ENCODE assay signal across 30 mouse cellular contexts in genomic region chr13:18013205-18013604, GRCm38 (mm10). TPM values are rescaled to one million over a fixed set of nuclear protein-coding genes. Genes with fewer than 3 reads are reported as not detected.
DNase-seq lines count a peak whose midpoint lies in the region; ATAC-seq lines count a peak whose summit lies in the region.
"Had no signal": no experiment of that assay in that cellular context is flagged by ENCODE, and none has a peak within 500 bp of the region (broad histone marks: within the 10 kb centered on the region; RNA-seq: fewer than 3 reads in every experiment).

No protein-coding gene starts in this region.

- no peak overlapping the region for H3K9ac ChIP-seq in neural tube, embryonic 13.5 days
- H3K9ac ChIP-seq: embryonic facial prominence, embryonic 12.5 days; hindbrain, embryonic 14.5 days; limb, embryonic 15.5 days; liver, embryonic 13.5 days; midbrain, embryonic 13.5 days had no signal

- peak; percentile 56 for ATAC-seq in neural tube, embryonic 13.5 days (ENCODE audit: low read depth)
- ATAC-seq: forebrain, embryonic 14.5 days; intestine, postnatal 0 days; lung, postnatal 0 days; midbrain, embryonic 13.5 days had no signal

- no peaks in the 10 kb centered on the region for H3K27me3 ChIP-seq in neural tube, embryonic 13.5 days
- H3K27me3 ChIP-seq: embryonic facial prominence, embryonic 12.5 days; limb, embryonic 15.5 days; liver, embryonic 13.5 days; midbrain, embryonic 13.5 days had no signal

- WGBS in neural tube, embryonic 13.5 days: 60% methylated on average over 6 of the region's 6 CpGs

- no peak overlapping the region for H3K4me2 ChIP-seq in neural tube, embryonic 13.5 days
- H3K4me2 ChIP-seq: embryonic facial prominence, embryonic 12.5 days; heart, embryonic 11.5 days; hindbrain, embryonic 14.5 days; limb, embryonic 15.5 days; liver, embryonic 13.5 days; midbrain, embryonic 13.5 days had no signal

- peak; percentile 3 to 15 for DNase-seq in layer of hippocampus, adult 18-20 months (ENCODE audit: low spot score in 2 of 2)
- DNase-seq in layer of hippocampus, postnatal 14 days (ENCODE audit: low spot score in 2 of 2): no peak
- DNase-seq in neural tube, embryonic 10.5 days (ENCODE audit: extremely low spot score, low spot score): no peak
- peak; percentile 13 to 51 for DNase-seq in frontal cortex, postnatal 36 days (ENCODE audit: low spot score in 2 of 2)
- DNase-seq in telencephalon, adult 2 months (ENCODE audit: low read depth, low spot score): peak; percentile 44
- no peak for DNase-seq in gastrocnemius, postnatal 25 days
- DNase-seq: adrenal gland, postnatal 10 days; cerebellum, adult 11 months; cerebellum, adult 9-10 months; embryo, embryonic 11 days; gastrocnemius, postnatal 14 days; heart, adult 11 months; heart, postnatal 4 days; kidney, adult 9 months; kidney, postnatal 10 days; liver, embryonic 13.5 days; lung, adult 18-20 months; lung, postnatal 4 days; thymus, postnatal 4 days had no signal

- no peak overlapping the region for H3K27ac ChIP-seq in neural tube, embryonic 13.5 days (replicated peaks)
- H3K27ac ChIP-seq: embryonic facial prominence, embryonic 12.5 days; hindbrain, embryonic 14.5 days; limb, embryonic 15.5 days; liver, embryonic 13.5 days; midbrain, embryonic 13.5 days had no signal

- H3K4me3 ChIP-seq in neural tube, embryonic 13.5 days: no peak overlapping the region
- H3K4me3 ChIP-seq: embryonic facial prominence, embryonic 12.5 days; limb, embryonic 15.5 days; liver, embryonic 13.5 days; megakaryocyte, embryonic 14.5 days; midbrain, embryonic 13.5 days had no signal

- no peaks in the 10 kb centered on the region for H3K4me1 ChIP-seq in neural tube, embryonic 13.5 days (replicated peaks)
- H3K4me1 ChIP-seq: embryonic facial prominence, embryonic 12.5 days; limb, embryonic 15.5 days; liver, embryonic 13.5 days; megakaryocyte, embryonic 14.5 days; midbrain, embryonic 13.5 days had no signal

- H3K9me3 ChIP-seq in neural tube, embryonic 13.5 days: no peaks in the 10 kb centered on the region
- H3K9me3 ChIP-seq: embryonic facial prominence, embryonic 12.5 days; G1E; limb, embryonic 15.5 days; liver, embryonic 13.5 days; midbrain, embryonic 13.5 days had no signal

- H3K36me3 ChIP-seq in neural tube, embryonic 13.5 days: no peaks in the 10 kb centered on the region
- H3K36me3 ChIP-seq: embryonic facial prominence, embryonic 12.5 days; G1E; limb, embryonic 15.5 days; liver, embryonic 13.5 days; midbrain, embryonic 13.5 days had no signal

RNA-seq across cellular contexts. Expression of gene Yae1d1, which starts 20.1 kb away (rescaled TPM):
- 10 to 100 TPM; 22.6 to 23.2 TPM for total RNA-seq in layer of hippocampus, adult 18-20 months (2021)
- total RNA-seq in layer of hippocampus, postnatal 14 days (2021): 10 to 100 TPM; 24.3 to 24.9 TPM
- 86.0 and 93.3 TPM in 2 replicates for polyA plus RNA-seq in neural tube, embryonic 13.5 days (2015; fragmentation: Nextera tagmentation; extraction: Ambion mirVana)
- total RNA-seq in gastrocnemius, postnatal 25 days (2021): 10 to 100 TPM; 12.4 to 14.5 TPM

Comparison
In these comparisons a context has a peak if more than half of its experiments do, and no peak if none do; other contexts are left out.
1. DNase-seq: peak in layer of hippocampus, adult 18-20 months (2 of 2), frontal cortex, postnatal 36 days (2 of 2) and telencephalon, adult 2 months (single experiment); none in layer of hippocampus, postnatal 14 days (0 of 2), neural tube, embryonic 10.5 days (single experiment) and gastrocnemius, postnatal 25 days (single experiment).